Mouse (Mus musculus): ENCODE data around the gene Gm11034. TPM values are rescaled to one million over a fixed set of nuclear protein-coding genes. Genes with fewer than 3 reads are reported as not detected.
A peak's percentile ranks its signal among the peaks of the same experiment; 100 is the strongest.

The Gm11034 gene
- total RNA-seq, 2 experiments from 2014 or later = not detected

DNA sequence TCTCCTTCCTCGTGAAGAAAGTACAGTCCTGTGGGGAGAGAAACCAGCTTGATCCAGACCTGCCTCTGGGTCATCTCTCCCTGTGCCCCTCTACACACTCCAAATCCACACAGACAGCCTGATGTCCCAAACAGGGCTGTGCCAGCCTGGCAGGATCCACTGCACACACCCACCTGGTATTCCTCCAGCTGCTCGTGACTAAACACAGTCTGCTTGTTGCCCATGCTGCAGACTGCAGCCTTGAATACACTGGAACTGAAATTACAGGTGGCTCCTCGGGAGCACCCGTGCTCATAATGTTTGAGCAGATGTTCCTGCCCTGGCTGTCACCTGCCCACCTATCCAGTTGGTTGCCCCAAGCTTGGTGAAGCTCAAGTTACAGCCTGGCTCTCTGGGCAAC is 685 bp downstream of the Gm11034 start, which contains the start of gene Cib3:
Gene Cib3 (minus strand): TSS at position 87 of the 400 bp plus-strand sequence.
- DNase-seq (ENCODE audit: low spot score in 2 of 2) = no peak

DNA sequence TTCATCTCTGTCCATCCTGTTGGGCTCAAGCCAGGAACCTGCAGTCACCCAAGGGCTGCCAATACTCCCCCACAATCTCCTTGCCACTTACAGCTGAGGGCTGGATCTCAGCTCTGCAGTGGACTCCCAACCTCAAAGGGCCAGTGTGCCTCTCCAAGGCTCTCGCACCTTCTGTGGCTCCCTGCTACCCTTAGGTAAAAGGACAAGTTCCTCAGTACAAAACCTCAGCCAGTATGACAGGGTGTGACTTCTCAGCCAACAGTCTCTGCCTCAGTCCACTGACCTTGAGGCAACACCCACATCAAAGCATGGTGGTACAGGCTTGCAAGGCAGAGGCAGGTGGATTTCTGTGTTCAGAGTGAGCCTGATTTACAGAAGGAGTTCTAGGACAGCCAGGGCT is 1.6 kb downstream of the Gm11034 start:
- no peak for DNase-seq (ENCODE audit: low spot score in 2 of 2)

DNA sequence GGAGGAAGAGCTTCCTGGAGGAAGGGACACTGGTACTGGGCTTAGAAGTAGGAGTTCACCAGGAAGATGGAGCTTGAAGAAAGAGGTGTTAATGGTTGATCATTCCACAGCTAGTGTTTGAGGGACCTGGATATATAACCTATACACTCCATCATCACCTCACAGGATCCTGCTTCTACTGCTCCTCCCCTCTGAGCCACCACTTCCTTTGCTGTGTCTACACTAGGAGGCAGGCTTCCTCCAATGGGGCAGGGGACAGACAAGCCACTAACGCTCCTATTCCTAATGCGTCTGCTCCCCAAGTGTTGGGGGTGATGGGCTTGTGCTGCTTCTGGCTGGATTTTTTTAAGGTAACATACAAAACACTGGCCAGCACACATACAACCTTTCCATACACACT is 2.7 kb downstream of the Gm11034 start:
- DNase-seq (ENCODE audit: low spot score in 2 of 2) = no peak

DNA sequence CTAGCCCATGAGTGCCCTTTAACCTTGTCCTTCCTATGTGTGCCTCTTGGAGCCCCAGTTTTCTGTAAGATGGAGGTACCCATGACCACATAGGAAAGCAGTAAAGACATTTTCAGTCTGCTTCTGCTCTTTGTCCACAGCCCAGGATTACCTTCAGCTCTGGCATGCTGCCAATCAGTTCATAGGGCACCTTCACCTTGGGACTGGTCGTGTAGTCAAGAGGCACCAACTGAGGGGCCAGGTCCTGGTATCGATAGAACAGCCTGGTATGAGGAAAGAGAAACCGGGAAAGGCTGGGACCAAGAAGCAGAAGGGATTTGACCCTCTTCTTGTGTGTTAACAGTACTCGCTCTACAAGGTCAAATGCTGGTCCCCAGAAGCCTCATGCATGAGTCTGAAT is 3.2 kb downstream of the Gm11034 start:
- no peak for DNase-seq (ENCODE audit: low spot score in 2 of 2)

DNA sequence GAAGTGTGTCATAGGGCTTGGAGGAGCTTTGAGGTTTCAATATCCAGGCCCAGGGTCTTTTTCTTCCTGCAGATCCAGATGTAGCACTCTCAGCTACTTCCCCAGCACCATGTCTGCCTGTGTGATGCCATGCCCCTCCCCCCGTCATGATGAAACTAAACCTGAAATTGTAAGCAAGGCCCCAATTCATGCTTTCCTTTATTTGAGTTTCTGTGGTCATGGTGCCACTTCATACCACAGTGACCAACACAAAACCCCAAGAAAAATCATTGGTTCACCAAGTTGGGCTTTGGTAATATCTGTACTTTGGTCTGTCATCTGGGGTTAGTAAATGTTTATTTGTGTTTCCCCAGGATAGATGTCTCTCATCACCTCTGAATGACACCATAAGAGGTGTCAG is 4.9 kb downstream of the Gm11034 start:
- no peak for DNase-seq (ENCODE audit: low spot score in 2 of 2)

GRCm38 (mm10) chr8:72197997-72198396 is 15.4 kb downstream of the Gm11034 start:
- DNase-seq (ENCODE audit: low spot score in 2 of 2) = no peak

DNA sequence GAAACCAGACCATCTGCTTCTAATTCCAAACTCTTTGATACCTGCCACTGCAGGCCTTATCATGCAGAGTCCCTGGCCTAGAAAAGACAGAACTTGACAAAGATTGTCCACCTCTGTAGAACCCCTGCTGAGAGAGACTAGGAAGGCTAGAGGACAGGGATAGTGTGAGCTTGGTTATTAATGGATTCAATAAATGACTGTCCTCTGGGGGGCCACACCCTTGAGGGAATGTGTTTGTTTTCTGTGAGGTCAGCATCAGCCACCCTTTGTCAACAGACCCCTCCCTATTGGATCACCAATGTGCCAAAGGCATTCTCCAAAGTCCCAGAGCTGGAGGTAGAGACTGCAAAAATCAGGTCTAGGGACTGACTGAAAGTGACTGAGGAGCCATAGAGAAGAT is 21.4 kb downstream of the Gm11034 start:
- no peak for DNase-seq (ENCODE audit: low spot score in 2 of 2)

DNA sequence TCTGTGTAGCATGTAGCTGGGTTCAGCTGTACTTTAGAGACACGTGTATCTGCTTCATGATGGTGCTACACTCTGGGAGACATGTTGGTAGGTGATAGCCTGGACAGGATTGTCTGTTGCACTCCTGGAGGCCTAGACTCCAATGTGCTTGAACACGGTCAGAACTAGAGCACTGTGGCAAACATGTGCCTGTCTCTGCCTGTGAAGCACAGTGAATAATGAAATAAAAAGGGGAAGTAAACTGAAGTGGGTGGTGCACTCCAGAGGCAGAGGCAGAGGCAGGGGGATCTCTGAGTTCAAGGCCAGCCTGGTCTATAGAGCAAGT is 23.3 kb downstream of the Gm11034 start:
- no peak for DNase-seq (ENCODE audit: low spot score in 2 of 2)

GRCm38 (mm10) chr8:72189417-72190214 is 23.8 kb downstream of the Gm11034 start, which contains the start of gene Hsh2d:
TSS of gene Hsh2d (plus strand) at chr8:72189638.
- DNase-seq (ENCODE audit: low spot score in 2 of 2) = no peak

DNA sequence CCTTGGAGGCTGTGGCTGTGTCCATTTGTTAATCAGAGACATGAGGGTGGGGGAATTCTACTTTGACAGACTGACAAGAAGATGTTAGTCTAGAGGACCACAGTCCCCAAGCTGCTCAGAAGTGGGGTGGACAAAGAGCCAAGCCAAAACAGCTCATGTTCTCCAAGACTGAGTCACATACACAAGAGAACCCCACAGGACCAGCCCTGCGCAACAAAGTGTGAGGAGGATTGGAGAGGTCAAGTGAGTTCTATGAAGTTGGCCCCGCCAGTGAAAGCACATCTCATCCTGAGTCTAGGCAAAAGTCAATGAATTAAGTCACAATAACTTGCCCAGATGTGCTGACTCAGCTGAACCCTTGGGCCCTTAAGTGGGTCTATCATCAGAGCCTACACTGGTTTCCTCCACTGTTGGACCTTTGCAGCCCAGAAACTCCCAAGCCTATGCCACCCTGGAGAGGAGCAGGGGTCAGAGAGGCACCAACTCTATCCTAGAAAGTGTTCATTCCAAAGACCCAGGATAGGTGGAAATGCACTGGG is 25.6 kb downstream of the Gm11034 start:
- no peak for DNase-seq (ENCODE audit: low spot score in 2 of 2)

DNA sequence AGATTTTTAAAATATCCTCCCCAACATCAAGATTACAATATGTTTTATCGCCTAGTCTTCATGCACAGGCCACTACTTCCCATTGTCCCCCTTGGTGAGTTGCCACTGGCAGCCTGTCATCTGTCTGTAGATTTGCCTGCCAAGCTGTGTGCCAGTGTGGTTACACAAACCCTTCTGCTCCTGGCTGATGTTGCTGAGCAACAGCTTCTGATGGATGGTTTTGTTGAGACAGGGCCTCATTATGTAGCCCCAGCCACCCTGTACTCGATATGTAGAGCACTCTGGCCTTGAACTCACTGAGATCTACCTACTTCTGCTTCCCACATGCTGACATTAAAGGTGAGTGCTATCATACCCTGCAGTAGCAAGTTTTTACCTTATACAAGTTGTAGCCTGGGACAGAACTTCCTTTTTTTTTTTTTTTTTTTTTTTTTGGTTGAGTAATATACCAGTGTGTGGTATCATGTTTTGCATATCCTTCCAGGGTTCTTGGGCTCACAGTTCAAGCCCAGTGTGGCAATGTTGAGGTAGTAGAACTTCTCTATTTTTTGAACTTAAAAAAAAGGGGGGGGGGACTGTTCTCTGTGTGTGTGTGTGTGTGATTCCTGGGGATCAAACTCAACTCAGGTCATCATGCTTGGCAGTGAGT is 29.8 kb downstream of the Gm11034 start:
- DNase-seq (ENCODE audit: low spot score in 2 of 2) = no peak

DNA sequence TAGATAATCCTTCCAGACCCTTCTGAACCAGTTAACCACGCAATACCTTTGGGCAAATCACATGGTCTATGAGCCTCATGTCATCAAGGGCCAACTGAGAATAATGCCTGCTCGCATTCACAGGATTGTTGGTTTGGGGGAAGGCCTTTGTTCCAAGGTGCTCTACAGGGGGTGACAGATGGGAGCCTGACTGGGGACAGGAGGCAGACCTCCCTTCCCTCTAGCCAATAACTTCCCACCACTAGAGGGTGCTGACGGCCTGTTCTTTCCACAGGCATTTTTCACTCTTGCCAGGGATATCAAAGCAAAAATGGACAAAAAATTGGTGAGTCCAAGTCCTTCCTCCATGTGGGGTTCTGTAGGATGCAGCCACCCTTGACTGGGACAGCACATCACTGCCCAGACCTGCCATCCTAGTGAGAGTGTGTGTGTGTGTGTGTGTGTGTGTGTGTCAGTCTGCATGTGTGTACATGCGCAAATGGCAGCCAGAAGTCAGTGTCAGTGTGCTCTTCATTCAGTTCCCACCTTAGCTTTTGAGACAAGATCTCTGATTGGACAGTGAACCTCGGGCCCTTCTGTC is 36.0 kb downstream of the Gm11034 start:
- peak; percentile 44 to 70 for DNase-seq (ENCODE audit: low spot score in 2 of 2)

GRCm38 (mm10) chr8:72169681-72170249 is 43.7 kb downstream of the Gm11034 start:
- no peak for DNase-seq (ENCODE audit: low spot score in 2 of 2)

DNA sequence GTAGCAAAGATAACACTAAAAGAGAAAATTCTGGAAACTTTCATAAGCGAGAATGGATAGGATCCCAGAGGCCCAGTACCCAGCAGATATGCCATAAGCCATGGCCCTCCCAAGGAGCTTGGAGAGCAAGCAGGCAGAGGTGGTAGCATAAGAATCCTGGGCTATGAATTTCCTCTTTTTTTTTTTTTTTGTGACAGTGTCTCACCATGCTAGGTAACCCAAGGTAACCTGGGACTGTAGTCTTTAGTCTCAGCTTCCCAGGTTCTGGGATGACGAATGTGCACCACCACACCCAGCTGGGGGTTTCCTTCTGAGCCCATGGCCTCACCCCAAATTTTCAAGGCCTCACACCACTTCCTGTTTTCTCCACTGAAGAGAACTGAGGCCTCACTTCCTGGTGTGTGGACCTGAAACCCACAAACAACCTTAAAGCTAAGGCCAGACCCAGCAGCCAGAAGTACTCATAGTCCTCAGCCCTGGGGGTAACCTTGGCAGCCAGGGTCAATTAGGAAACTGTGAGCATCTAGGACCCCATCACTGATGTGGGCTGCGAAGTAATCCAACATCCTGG is 44.3 kb downstream of the Gm11034 start:
- no peak for DNase-seq (ENCODE audit: low spot score in 2 of 2)

Other genes starting within 250 kb of the Gm11034 start
- gene Cyp4f18, start 204.0 kb downstream of the Gm11034 start, total RNA-seq (2021) = under 1 TPM; 0.37 to 0.44 TPM
- gene Olfr372, start 172.4 kb downstream of the Gm11034 start, total RNA-seq (2021) = not detected
- not detected for gene Olfr373, start 130.5 kb downstream of the Gm11034 start, total RNA-seq (2021)
- gene Olfr374, start 106.6 kb downstream of the Gm11034 start, total RNA-seq (2021) = not detected
- 100 to 1,000 TPM; 205 to 209 TPM for gene Tpm4, start 78.7 kb downstream of the Gm11034 start, total RNA-seq (2021)
- 10 to 100 TPM; 37.6 to 37.7 TPM for gene Rab8a, start 52.4 kb downstream of the Gm11034 start, total RNA-seq (2021)
- not detected for gene Hsh2d, start 24.0 kb downstream of the Gm11034 start, total RNA-seq (2021)
- not detected for gene Cib3, start 799 bp downstream of the Gm11034 start, total RNA-seq (2021)
- gene Fam32a, start 6.1 kb upstream of the Gm11034 start, total RNA-seq (2021) = 10 to 100 TPM; 24.3 to 25.9 TPM
- 10 to 100 TPM; 46.4 to 48.5 TPM for gene Ap1m1, start 26.4 kb upstream of the Gm11034 start, total RNA-seq (2021)
- gene Gm10282, start 91.6 kb upstream of the Gm11034 start, total RNA-seq (2021) = 10 to 100 TPM; 29.3 to 31.8 TPM
- 10 to 100 TPM; 40.0 to 47.7 TPM for gene Klf2, start 105.4 kb upstream of the Gm11034 start, total RNA-seq (2021)
- gene Eps15l1, start 207.8 kb upstream of the Gm11034 start, total RNA-seq (2021) = 10 to 100 TPM; 41.6 to 51.1 TPM
- 1 to 10 TPM; 1.3 to 2.0 TPM for gene Calr3, start 230.2 kb upstream of the Gm11034 start, total RNA-seq (2021)
- 1 to 10 TPM; 6.3 to 6.5 TPM for gene 1700030K09Rik, start 230.2 kb upstream of the Gm11034 start, total RNA-seq (2021)